Mouse (Mus musculus) liver, embryonic 14.5 days (tissue): ENCODE data around the gene Psmc3. TPM values are rescaled to one million over a fixed set of nuclear protein-coding genes. Genes with fewer than 3 reads are reported as not detected.

ENCODE experiments used
- ATAC-seq: fragments of 200-750 bp; cut with Nextera tagmentation; 2 replicates; pipeline ENCODE4 v1.8.0; 2017; ENCODE audit warnings: moderate number of reproducible peaks, mild to moderate bottlenecking, moderate library complexity; ENCODE audit not compliant: insufficient read depth
- DNase-seq, 3 experiments: peaks; one replicate each; pipeline ENCODE4 v3.0.0-alpha.2; 2012 to 2013; ENCODE audit warnings: low read depth in 3 of 3, low spot score in 3 of 3
- H3K27ac ChIP-seq: fragments of 300-500 bp; sonication (generic); 2 replicates; pipeline ENCODE4 v1.5.1; 2014; ENCODE audit warnings: moderate library complexity, mild to moderate bottlenecking, control low read depth, inconsistent platforms
- H3K27me3 ChIP-seq: fragments of 300-500 bp; sonication (generic); 2 replicates; pipeline ENCODE4 v1.6.1; 2014; ENCODE audit warnings: mild to moderate bottlenecking, low read length, moderate library complexity; ENCODE audit not compliant: control insufficient read depth, insufficient read depth
- H3K36me3 ChIP-seq: fragments of 300-500 bp; sonication (generic); replicated peaks from 2 replicates; pipeline ENCODE4 v1.6.1; 2014; ENCODE audit warnings: low read depth; ENCODE audit not compliant: control insufficient read depth, insufficient read depth
- H3K4me1 ChIP-seq, 2 experiments: fragments of 200-500 bp in 1 of 2; fragments of 300-500 bp in 1 of 2; sonication (generic) in 1 of 2; replicated peaks; 2 replicates each; pipeline ENCODE4 v1.6.1; 2012 to 2014; ENCODE audit warnings: antibody characterized with exemption in 1 of 2, inconsistent platforms in 1 of 2, low read length in 1 of 2; ENCODE audit not compliant: control insufficient read depth in 2 of 2, insufficient read depth in 2 of 2
- H3K4me2 ChIP-seq: fragments of 300-500 bp; sonication (generic); 2 replicates; pipeline ENCODE4 v1.6.1; 2014; ENCODE audit warnings: low read depth, mild to moderate bottlenecking, control low read depth, moderate library complexity
- H3K4me3 ChIP-seq, 2 experiments: fragments of 200-500 bp in 1 of 2; fragments of 300-500 bp in 1 of 2; sonication (generic) in 1 of 2; 2 replicates each; pipeline ENCODE4 v1.5.1; 2012 to 2014; ENCODE audit warnings: low read depth in 2 of 2, low read length in 2 of 2, mild to moderate bottlenecking in 2 of 2, control low read depth in 1 of 2, inconsistent platforms in 1 of 2, moderate library complexity in 1 of 2; ENCODE audit not compliant: insufficient read depth in 1 of 2
- H3K9ac ChIP-seq: fragments of 300-500 bp; sonication (generic); replicated peaks from 2 replicates; pipeline ENCODE4 v1.6.1; 2014; ENCODE audit warnings: mild to moderate bottlenecking, control low read depth, moderate library complexity
- H3K9me3 ChIP-seq: fragments of 300-500 bp; sonication (generic); 2 replicates; pipeline ENCODE4 v1.6.1; 2016; ENCODE audit warnings: low read length, mixed read lengths; ENCODE audit not compliant: control insufficient read depth
- CTCF ChIP-seq: IDR thresholded peaks from 2 replicates; pipeline ENCODE4 v1.5.1; 2016; ENCODE audit warnings: antibody characterized with exemption, low read depth, control low read depth
- EP300 ChIP-seq: IDR thresholded peaks from 2 replicates; pipeline ENCODE4 v1.6.1; 2016; ENCODE audit warnings: antibody characterized with exemption, low read depth
- WGBS: fragments of 180-500 bp; shearing (Covaris S2); extraction: QIAGEN DNeasy Blood & Tissue Kit; methylation state at CpG from one replicate; pipeline ENCODE4 v1.1.7; 2014; ENCODE audit not compliant: insufficient replicate concordance; 5-methylcytosine and 5-hydroxymethylcytosine counted together
- polyA plus RNA-seq, 2 experiments: library from polyadenylated mRNA; depleted of rRNA in 1 of 2; stranded (reverse) in 1 of 2; unstranded in 1 of 2; fragments of >200 nt; fragmentation: Nextera tagmentation in 1 of 2; extraction: Ambion mirVana in 1 of 2; gene quantifications; 2 replicates each; pipeline versions ENCODE4 v1.2.1 to v1.2.3; 2012 to 2014

Gene Psmc3
- polyA plus RNA-seq, 2 experiments = 126 to 174 TPM

DNA sequence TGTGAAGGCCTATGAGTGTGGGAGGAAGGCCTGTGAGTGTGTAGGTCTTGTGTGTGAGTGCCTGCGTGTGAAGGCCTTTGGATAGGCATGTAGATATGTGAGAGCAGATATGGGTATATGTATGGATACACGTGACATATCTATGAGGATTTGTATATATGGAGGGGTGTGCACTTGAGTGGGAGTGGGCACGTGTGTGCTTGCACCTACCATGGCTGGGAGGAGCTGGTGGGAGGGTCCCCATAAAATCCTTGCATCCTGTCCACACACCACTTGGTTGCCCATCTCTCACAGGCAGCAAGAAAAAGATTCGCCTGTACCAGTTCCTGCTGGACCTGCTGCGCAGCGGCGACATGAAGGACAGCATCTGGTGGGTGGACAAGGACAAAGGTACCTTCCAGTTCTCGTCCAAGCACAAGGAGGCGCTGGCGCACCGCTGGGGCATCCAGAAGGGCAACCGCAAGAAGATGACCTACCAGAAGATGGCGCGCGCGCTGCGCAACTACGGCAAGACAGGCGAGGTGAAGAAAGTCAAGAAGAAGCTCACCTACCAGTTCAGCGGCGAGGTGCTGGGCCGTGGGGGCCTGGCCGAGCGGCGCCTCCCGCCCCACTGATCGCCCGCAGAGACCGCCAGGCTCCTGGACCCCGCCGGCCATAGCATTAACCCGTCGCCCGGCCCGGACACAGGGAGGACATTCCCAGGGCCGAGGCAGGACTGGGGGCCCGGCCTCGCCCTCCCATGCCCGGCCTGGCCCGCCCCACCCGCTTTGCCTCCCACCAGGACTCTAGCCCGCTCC is 61.2 kb downstream of the Psmc3 start:
- H3K4me1 ChIP-seq = peaks cover 13 to 21% of the 10 kb centered on the region in 2 experiments
- WGBS = 63% methylated on average over 42 of the region's 42 CpGs
- H3K9ac ChIP-seq = no peak overlapping the region
- ATAC-seq (peak; percentile 51), DNase-seq (peak; percentile 63 to 67 (median 63))
- peak overlapping the region in 1 of 2 experiments; percentile 4; a peak in 1 of 4 replicates for H3K4me3 ChIP-seq
- H3K36me3 ChIP-seq = no peaks in the 10 kb centered on the region
- H3K4me2 ChIP-seq = peak overlapping the region; percentile 38
- no peaks in the 10 kb centered on the region for H3K9me3 ChIP-seq
- no peaks in the 10 kb centered on the region for H3K27me3 ChIP-seq
- no peak overlapping the region for H3K27ac ChIP-seq
- TF ChIP-seq CTCF (peak; percentile 99), EP300 (no peak)

DNA sequence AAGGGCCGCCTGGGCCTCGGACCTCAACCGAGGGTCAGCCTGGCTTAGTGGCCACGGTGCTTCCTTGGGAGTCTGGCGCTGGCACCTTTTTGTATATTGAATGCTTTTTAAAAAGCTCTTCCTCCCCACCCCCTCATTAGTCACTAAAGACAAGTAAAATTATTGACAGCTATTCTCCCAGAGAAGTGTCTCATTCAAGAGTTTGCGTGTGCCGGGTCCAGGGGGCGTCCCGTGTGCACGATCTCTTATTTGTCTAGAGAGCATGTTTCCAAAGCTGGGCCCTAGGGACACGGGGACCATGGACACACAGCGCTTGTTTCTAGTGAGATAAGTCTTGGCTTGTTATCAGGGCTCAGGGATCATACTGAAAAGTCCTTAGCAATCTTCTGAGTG is 61.8 kb downstream of the Psmc3 start:
- H3K9ac ChIP-seq = no peak overlapping the region
- H3K36me3 ChIP-seq = no peaks in the 10 kb centered on the region
- peaks cover 13 to 21% of the 10 kb centered on the region in 2 experiments for H3K4me1 ChIP-seq
- H3K4me3 ChIP-seq = peak overlapping the region in 1 of 2 experiments; percentile 4; a peak in 1 of 4 replicates
- no peaks in the 10 kb centered on the region for H3K9me3 ChIP-seq
- TF ChIP-seq CTCF (no peak), EP300 (no peak)
- 76% methylated on average over 12 of the region's 12 CpGs for WGBS
- H3K4me2 ChIP-seq = peak overlapping the region; percentile 38
- no peaks in the 10 kb centered on the region for H3K27me3 ChIP-seq
- no peak for ATAC-seq
- H3K27ac ChIP-seq = no peak overlapping the region
- no peak for DNase-seq

Other genes starting within 250 kb of the Psmc3 start
- gene Mtch2, start 206.9 kb upstream of the Psmc3 start, polyA plus RNA-seq (2012; rRNA removed) = 43.9 and 52.2 TPM in 2 replicates
- 128 and 135 TPM in 2 replicates for gene Mtch2, start 206.9 kb upstream of the Psmc3 start, polyA plus RNA-seq (2014; fragmentation: Nextera tagmentation; extraction: Ambion mirVana)
- 1.9 and 2.2 TPM in 2 replicates for gene C1qtnf4, start 168.1 kb upstream of the Psmc3 start, polyA plus RNA-seq (2012; rRNA removed)
- 2.5 and 2.7 TPM in 2 replicates for gene C1qtnf4, start 168.1 kb upstream of the Psmc3 start, polyA plus RNA-seq (2014; fragmentation: Nextera tagmentation; extraction: Ambion mirVana)
- 7.9 and 8.8 TPM in 2 replicates for gene Kbtbd4, start 149.3 kb upstream of the Psmc3 start, polyA plus RNA-seq (2012; rRNA removed)
- gene Kbtbd4, start 149.3 kb upstream of the Psmc3 start, polyA plus RNA-seq (2014; fragmentation: Nextera tagmentation; extraction: Ambion mirVana) = 13.4 and 14.6 TPM in 2 replicates
- gene Ndufs3, start 149.2 kb upstream of the Psmc3 start, polyA plus RNA-seq (2012; rRNA removed) = 73.4 and 79.0 TPM in 2 replicates
- gene Ndufs3, start 149.2 kb upstream of the Psmc3 start, polyA plus RNA-seq (2014; fragmentation: Nextera tagmentation; extraction: Ambion mirVana) = 138 and 144 TPM in 2 replicates
- 35.6 and 37.9 TPM in 2 replicates for gene Celf1, start 113.6 kb upstream of the Psmc3 start, polyA plus RNA-seq (2012; rRNA removed)
- 33.5 and 38.4 TPM in 2 replicates for gene Celf1, start 113.6 kb upstream of the Psmc3 start, polyA plus RNA-seq (2014; fragmentation: Nextera tagmentation; extraction: Ambion mirVana)
- 0.55 and 0.78 TPM in 2 replicates for gene Rapsn, start 18.4 kb upstream of the Psmc3 start, polyA plus RNA-seq (2012; rRNA removed)
- 0.62 and 1.1 TPM in 2 replicates for gene Rapsn, start 18.4 kb upstream of the Psmc3 start, polyA plus RNA-seq (2014; fragmentation: Nextera tagmentation; extraction: Ambion mirVana)
- gene Slc39a13, start 16.4 kb downstream of the Psmc3 start, polyA plus RNA-seq (2012; rRNA removed) = 11.1 and 11.2 TPM in 2 replicates
- gene Slc39a13, start 16.4 kb downstream of the Psmc3 start, polyA plus RNA-seq (2014; fragmentation: Nextera tagmentation; extraction: Ambion mirVana) = 8.1 and 8.4 TPM in 2 replicates
- 13.3 and 20.5 TPM in 2 replicates for gene Spi1, start 28.4 kb downstream of the Psmc3 start, polyA plus RNA-seq (2012; rRNA removed)
- 12.4 and 15.6 TPM in 2 replicates for gene Spi1, start 28.4 kb downstream of the Psmc3 start, polyA plus RNA-seq (2014; fragmentation: Nextera tagmentation; extraction: Ambion mirVana)
- gene Mybpc3, start 64.1 kb downstream of the Psmc3 start, polyA plus RNA-seq (2012; rRNA removed) = 0.03 and 0.04 TPM in 2 replicates
- not detected in 2 replicates for gene Mybpc3, start 64.1 kb downstream of the Psmc3 start, polyA plus RNA-seq (2014; fragmentation: Nextera tagmentation; extraction: Ambion mirVana)
- 6.3 and 7.1 TPM in 2 replicates for gene Madd, start 129.8 kb downstream of the Psmc3 start, polyA plus RNA-seq (2012; rRNA removed)
- 2.7 and 4.8 TPM in 2 replicates for gene Madd, start 129.8 kb downstream of the Psmc3 start, polyA plus RNA-seq (2014; fragmentation: Nextera tagmentation; extraction: Ambion mirVana)
- gene Nr1h3, start 148.8 kb downstream of the Psmc3 start, polyA plus RNA-seq (2012; rRNA removed) = 14.0 and 14.2 TPM in 2 replicates
- gene Nr1h3, start 148.8 kb downstream of the Psmc3 start, polyA plus RNA-seq (2014; fragmentation: Nextera tagmentation; extraction: Ambion mirVana) = 12.7 and 14.3 TPM in 2 replicates
- gene Acp2, start 148.9 kb downstream of the Psmc3 start, polyA plus RNA-seq (2012; rRNA removed) = 5.9 and 7.2 TPM in 2 replicates
- 8.9 and 10.1 TPM in 2 replicates for gene Acp2, start 148.9 kb downstream of the Psmc3 start, polyA plus RNA-seq (2014; fragmentation: Nextera tagmentation; extraction: Ambion mirVana)
- 8.5 and 9.0 TPM in 2 replicates for gene Ddb2, start 183.0 kb downstream of the Psmc3 start, polyA plus RNA-seq (2012; rRNA removed)
- 4.9 and 5.9 TPM in 2 replicates for gene Ddb2, start 183.0 kb downstream of the Psmc3 start, polyA plus RNA-seq (2014; fragmentation: Nextera tagmentation; extraction: Ambion mirVana)
- 8.1 and 11.2 TPM in 2 replicates for gene Pacsin3, start 201.9 kb downstream of the Psmc3 start, polyA plus RNA-seq (2012; rRNA removed)
- 8.8 and 10.2 TPM in 2 replicates for gene Pacsin3, start 201.9 kb downstream of the Psmc3 start, polyA plus RNA-seq (2014; fragmentation: Nextera tagmentation; extraction: Ambion mirVana)
- gene Arfgap2, start 211.0 kb downstream of the Psmc3 start, polyA plus RNA-seq (2012; rRNA removed) = 20.9 and 25.5 TPM in 2 replicates
- 50.2 and 54.4 TPM in 2 replicates for gene Arfgap2, start 211.0 kb downstream of the Psmc3 start, polyA plus RNA-seq (2014; fragmentation: Nextera tagmentation; extraction: Ambion mirVana)